Mouse (Mus musculus) forebrain, embryonic 15.5 days (tissue): ENCODE data around the gene Aebp1. TPM values are rescaled to one million over a fixed set of nuclear protein-coding genes. Genes with fewer than 3 reads are reported as not detected.

ENCODE experiments used
- ATAC-seq: fragments of 200-750 bp; cut with Nextera tagmentation; replicated peaks from 2 replicates; pipeline ENCODE4 v1.8.0; 2017; ENCODE audit warnings: mild to moderate bottlenecking, moderate TSS enrichment, moderate library complexity
- H3K27ac ChIP-seq: fragments of 300-500 bp; sonication (generic); replicated peaks from 2 replicates; pipeline ENCODE4 v1.5.1; 2015; ENCODE audit warnings: mild to moderate bottlenecking, inconsistent platforms
- H3K27me3 ChIP-seq: fragments of 300-500 bp; sonication (generic); 2 replicates; pipeline ENCODE4 v1.6.1; 2015; ENCODE audit warnings: inconsistent platforms
- H3K36me3 ChIP-seq: fragments of 300-500 bp; sonication (generic); 2 replicates; pipeline ENCODE4 v1.6.1; 2015; ENCODE audit warnings: mild to moderate bottlenecking, inconsistent platforms
- H3K4me1 ChIP-seq: fragments of 300-500 bp; sonication (generic); 2 replicates; pipeline ENCODE4 v1.6.1; 2015; ENCODE audit warnings: inconsistent platforms
- H3K4me2 ChIP-seq: fragments of 300-500 bp; sonication (generic); replicated peaks from 2 replicates; pipeline ENCODE4 v1.6.1; 2015; ENCODE audit warnings: mild to moderate bottlenecking, inconsistent platforms
- H3K4me3 ChIP-seq: fragments of 300-500 bp; sonication (generic); 2 replicates; pipeline ENCODE4 v1.5.1; 2015; ENCODE audit warnings: mild to moderate bottlenecking, inconsistent platforms
- H3K9ac ChIP-seq: fragments of 300-500 bp; sonication (generic); replicated peaks from 2 replicates; pipeline ENCODE4 v1.6.1; 2015; ENCODE audit warnings: mild to moderate bottlenecking, inconsistent platforms
- H3K9me3 ChIP-seq: fragments of 300-500 bp; sonication (generic); 2 replicates; pipeline ENCODE4 v1.6.1; 2016; ENCODE audit warnings: inconsistent platforms
- WGBS: fragments of 180-500 bp; shearing (Covaris S2); methylation state at CpG from one replicate; pipeline ENCODE4 v1.1.7; 2015; ENCODE audit warnings: mixed read lengths; 5-methylcytosine and 5-hydroxymethylcytosine counted together
- polyA plus RNA-seq: library from polyadenylated mRNA; unstranded; fragments of >200 nt; fragmentation: Nextera tagmentation; extraction: Ambion mirVana; gene quantifications from 2 replicates; pipeline ENCODE4 v1.2.1, GENCODE M21; 2015

The Aebp1 gene
- polyA plus RNA-seq, 1 experiment from 2014 or later, result 10.4 TPM

DNA sequence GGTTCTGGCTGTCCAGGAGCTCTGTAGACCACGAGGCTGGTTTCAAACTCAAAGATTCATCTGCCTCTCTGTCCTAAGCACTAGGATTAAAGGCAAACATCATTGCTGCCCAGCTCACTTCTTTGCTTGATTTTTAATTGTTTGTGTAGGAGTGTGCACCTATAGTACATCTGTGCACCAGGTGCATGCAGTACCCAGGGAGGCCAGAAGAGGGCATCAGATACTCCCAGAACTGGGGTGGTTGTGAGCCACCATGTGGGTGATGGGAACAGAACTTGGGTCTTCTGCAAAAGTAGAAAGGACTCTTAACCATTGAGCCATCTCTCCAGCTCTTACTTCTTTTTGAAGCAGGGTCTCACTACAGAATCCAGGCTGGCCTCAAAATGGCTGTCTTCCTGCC is 3.0 kb upstream of the Aebp1 start:
- Histone ChIP-seq H3K4me1 (peaks cover 12% of the 10 kb centered on the region), H3K27ac (no peak overlapping the region), H3K9ac (no peak overlapping the region), H3K4me3 (no peak overlapping the region), H3K4me2 (no peak overlapping the region), H3K9me3 (no peaks in the 10 kb centered on the region), H3K27me3 (peaks cover 27% of the 10 kb centered on the region), H3K36me3 (no peaks in the 10 kb centered on the region)
- 63% methylated on average over 1 of the region's 1 CpGs for WGBS
- no peak for ATAC-seq

DNA sequence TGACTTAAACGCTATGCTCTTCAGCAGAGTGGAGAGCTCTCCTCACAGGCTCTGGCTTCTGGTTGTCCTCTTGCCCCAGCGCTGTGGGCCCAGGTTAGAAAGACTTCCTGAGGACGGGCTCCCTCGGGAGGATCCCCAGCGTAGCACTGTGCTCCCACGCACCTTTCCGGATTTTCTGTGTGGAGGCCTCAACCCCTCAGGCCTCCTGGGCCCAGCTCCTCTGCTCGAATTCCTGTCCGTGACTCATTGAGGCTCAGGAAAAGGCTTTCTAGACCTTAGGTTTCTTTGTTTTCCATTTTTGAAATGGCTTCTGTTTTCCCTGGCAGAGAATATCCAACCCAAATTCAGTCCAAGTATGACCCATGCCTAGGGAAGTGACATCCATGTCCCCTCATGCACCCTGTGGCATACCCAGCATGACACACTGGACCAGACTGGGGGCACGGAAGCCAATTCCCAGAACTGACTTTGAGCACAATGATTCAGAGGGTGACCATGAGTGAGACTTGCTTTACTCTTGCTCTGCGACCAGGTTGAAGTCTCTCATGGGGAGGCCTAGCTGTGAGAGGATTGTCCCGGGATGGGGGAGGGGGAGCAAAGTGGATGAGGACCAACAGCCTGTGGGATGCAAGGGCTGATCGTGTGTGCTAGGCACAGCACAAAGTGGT is 1.7 kb upstream of the Aebp1 start:
- Histone ChIP-seq H3K36me3 (no peaks in the 10 kb centered on the region), H3K4me1 (peaks cover 12% of the 10 kb centered on the region), H3K4me3 (no peak overlapping the region), H3K9me3 (no peaks in the 10 kb centered on the region), H3K4me2 (no peak overlapping the region), H3K27ac (no peak overlapping the region), H3K27me3 (peaks cover 27% of the 10 kb centered on the region), H3K9ac (no peak overlapping the region)
- ATAC-seq, result no peak
- 86% methylated on average over 13 of the region's 13 CpGs for WGBS

GRCm38 (mm10) chr11:5860639-5861038 is 1.1 kb upstream of the Aebp1 start:
- Histone ChIP-seq H3K27me3 (peaks cover 27% of the 10 kb centered on the region), H3K36me3 (no peaks in the 10 kb centered on the region), H3K4me2 (no peak overlapping the region), H3K9me3 (no peaks in the 10 kb centered on the region), H3K9ac (no peak overlapping the region), H3K4me3 (no peak overlapping the region), H3K27ac (no peak overlapping the region), H3K4me1 (peaks cover 12% of the 10 kb centered on the region)
- no peak for ATAC-seq
- WGBS, result 59% methylated on average over 6 of the region's 6 CpGs

GRCm38 (mm10) chr11:5862394-5863105 is 803 bp downstream of the Aebp1 start:
- Histone ChIP-seq H3K36me3 (no peaks in the 10 kb centered on the region), H3K27ac (no peak overlapping the region), H3K9ac (0 out of 2 replicates have a peak overlapping the region, but pooled peaks have one; percentile 1), H3K4me3 (peak overlapping the region; percentile 31; the same call in 1 of the 2 replicates), H3K4me1 (peaks cover 12% of the 10 kb centered on the region), H3K9me3 (no peaks in the 10 kb centered on the region), H3K27me3 (peaks cover 27% of the 10 kb centered on the region), H3K4me2 (peak overlapping the region; percentile 56)
- WGBS, result 36% methylated on average over 15 of the region's 15 CpGs
- ATAC-seq, result no peak

DNA sequence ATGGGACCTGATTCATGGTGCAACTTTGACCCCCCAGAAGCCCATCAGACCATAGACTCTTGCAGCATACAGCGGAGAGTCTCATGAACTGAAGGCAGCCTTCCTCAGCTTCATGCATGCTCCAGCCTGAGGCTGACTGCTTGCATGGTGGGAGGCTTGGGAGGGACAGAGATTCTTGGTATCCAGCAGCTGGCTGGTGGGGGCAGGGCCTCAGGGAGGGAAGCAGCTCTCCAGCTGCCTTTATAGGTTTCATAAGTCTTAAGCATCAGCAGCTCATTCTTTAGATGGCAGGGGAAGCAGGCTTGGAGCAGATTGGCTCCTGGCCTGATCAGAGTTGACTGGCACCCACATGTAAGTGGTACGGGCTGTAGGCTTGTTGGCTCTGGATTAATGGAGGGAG is 5.4 kb downstream of the Aebp1 start:
- WGBS, result 87% methylated on average over 2 of the region's 2 CpGs
- no peak overlapping the region for H3K27ac ChIP-seq
- no peak overlapping the region for H3K9ac ChIP-seq
- H3K9me3 ChIP-seq, result no peaks in the 10 kb centered on the region
- H3K4me2 ChIP-seq, result no peak overlapping the region
- H3K4me1 ChIP-seq, result no peaks in the 10 kb centered on the region
- H3K36me3 ChIP-seq, result peaks cover 8% of the 10 kb centered on the region
- ATAC-seq, result no peak
- no peak overlapping the region for H3K4me3 ChIP-seq
- peaks cover 9% of the 10 kb centered on the region for H3K27me3 ChIP-seq

GRCm38 (mm10) chr11:5868324-5868723 is 6.6 kb downstream of the Aebp1 start:
- Histone ChIP-seq H3K27me3 (no peaks in the 10 kb centered on the region), H3K4me3 (no peak overlapping the region), H3K4me2 (no peak overlapping the region), H3K4me1 (no peaks in the 10 kb centered on the region), H3K9me3 (no peaks in the 10 kb centered on the region), H3K36me3 (peaks cover 16% of the 10 kb centered on the region), H3K27ac (no peak overlapping the region), H3K9ac (no peak overlapping the region)
- 92% methylated on average over 12 of the region's 12 CpGs for WGBS
- ATAC-seq, result no peak

- 94% methylated on average over 16 of the region's 16 CpGs for WGBS
- Histone ChIP-seq H3K9me3 (no peaks in the 10 kb centered on the region), H3K27ac (no peak overlapping the region), H3K4me2 (no peak overlapping the region), H3K4me3 (no peak overlapping the region), H3K4me1 (no peaks in the 10 kb centered on the region), H3K9ac (no peak overlapping the region), H3K36me3 (peaks cover 19% of the 10 kb centered on the region), H3K27me3 (no peaks in the 10 kb centered on the region)
- no peak for ATAC-seq
Measured at GRCm38 (mm10) chr11:5869331-5869730, 7.6 kb downstream of the Aebp1 start.

- Histone ChIP-seq H3K9me3 (no peaks in the 10 kb centered on the region), H3K4me3 (no peak overlapping the region), H3K4me1 (no peaks in the 10 kb centered on the region), H3K27ac (no peak overlapping the region), H3K27me3 (no peaks in the 10 kb centered on the region), H3K9ac (no peak overlapping the region), H3K36me3 (peaks cover 25% of the 10 kb centered on the region), H3K4me2 (no peak overlapping the region)
- ATAC-seq, result no peak
- WGBS, result 90% methylated on average over 16 of the region's 16 CpGs
Measured at GRCm38 (mm10) chr11:5870069-5870468, 8.3 kb downstream of the Aebp1 start.

- Histone ChIP-seq H3K4me1 (peaks cover 17% of the 10 kb centered on the region), H3K9ac (no peak overlapping the region), H3K9me3 (no peaks in the 10 kb centered on the region), H3K27me3 (no peaks in the 10 kb centered on the region), H3K4me3 (no peak overlapping the region), H3K4me2 (no peak overlapping the region), H3K27ac (no peak overlapping the region), H3K36me3 (peaks cover 26% of the 10 kb centered on the region)
- ATAC-seq, result no peak
- WGBS, result 96% methylated on average over 11 of the region's 11 CpGs
Measured at GRCm38 (mm10) chr11:5872707-5873106, 11.0 kb downstream of the Aebp1 start.

DNA sequence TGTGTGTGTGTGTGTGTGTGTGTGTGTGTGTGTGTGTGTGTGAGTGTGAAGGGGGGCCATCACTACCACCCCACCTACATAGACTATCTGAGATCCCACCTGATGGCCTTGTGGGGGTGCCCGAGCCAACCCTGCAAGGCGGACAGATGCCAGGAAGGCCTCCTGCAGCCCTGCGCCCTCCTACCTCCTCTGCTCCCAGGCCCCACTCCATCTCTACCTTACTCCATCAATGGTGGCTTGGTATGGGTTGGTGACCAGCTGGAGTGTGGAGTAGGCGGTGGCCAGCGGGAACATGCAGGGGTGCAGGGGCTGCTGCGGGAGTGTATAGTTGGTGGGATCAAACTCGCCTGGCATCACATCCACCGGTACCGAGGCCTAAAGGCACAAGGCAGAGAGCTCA is 11.4 kb downstream of the Aebp1 start:
- H3K9ac ChIP-seq, result no peak overlapping the region
- no peaks in the 10 kb centered on the region for H3K9me3 ChIP-seq
- H3K36me3 ChIP-seq, result peaks cover 26% of the 10 kb centered on the region
- H3K4me2 ChIP-seq, result no peak overlapping the region
- H3K27me3 ChIP-seq, result no peaks in the 10 kb centered on the region
- no peak for ATAC-seq
- no peak overlapping the region for H3K27ac ChIP-seq
- 97% methylated on average over 9 of the region's 9 CpGs for WGBS
- no peak overlapping the region for H3K4me3 ChIP-seq
- H3K4me1 ChIP-seq, result peaks cover 17% of the 10 kb centered on the region

GRCm38 (mm10) chr11:5877421-5877820 is 15.7 kb downstream of the Aebp1 start:
- H3K27ac ChIP-seq, result no peak overlapping the region

DNA sequence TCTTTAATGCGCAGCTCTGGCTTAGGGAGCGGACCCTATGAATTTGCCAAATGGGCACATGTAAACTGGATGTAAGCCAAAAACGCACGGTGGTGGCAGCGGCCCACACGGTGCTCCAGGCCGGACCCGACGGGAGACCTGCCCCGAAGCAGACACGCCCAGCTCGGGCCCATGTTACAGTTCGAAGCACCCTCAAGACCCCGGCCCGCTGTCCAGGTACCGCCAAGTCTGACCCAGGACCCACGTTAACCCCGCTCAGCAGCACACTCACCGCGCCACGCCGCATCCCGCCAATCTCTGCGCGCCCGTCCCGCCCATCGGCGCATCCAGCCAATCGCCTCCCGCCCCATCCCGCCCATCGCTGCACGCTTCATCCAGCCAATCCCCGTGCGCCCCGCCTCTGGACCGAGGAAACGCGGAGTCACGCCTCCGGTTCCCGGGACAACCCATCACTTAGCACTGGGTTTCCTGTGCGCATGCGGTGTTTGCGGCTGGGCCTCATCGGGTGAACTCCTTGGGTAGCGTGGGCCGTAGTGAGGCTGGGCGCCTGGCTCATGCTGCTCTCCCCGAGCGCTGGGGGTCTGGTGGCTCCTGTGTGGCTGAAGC is 16.3 kb downstream of the Aebp1 start, which contains the start of gene Pold2:
Pold2 (minus strand) TSS at position 372 of the 606 bp plus-strand sequence.
- Histone ChIP-seq H3K27me3 (no peaks in the 10 kb centered on the region), H3K9ac (peak within 1 kb of the TSS; percentile 60), H3K27ac (peak within 1 kb of the TSS; percentile 85), H3K4me3 (peak within 1 kb of the TSS; percentile 78), H3K9me3 (no peaks in the 10 kb centered on the region), H3K4me1 (peaks cover 25% of the 10 kb centered on the region), H3K36me3 (peaks cover 10% of the 10 kb centered on the region; the same call in 1 of the 2 replicates), H3K4me2 (peak within 1 kb of the TSS; percentile 63)
- peak; percentile 99 for ATAC-seq
- under 1% methylated on average over 52 of the region's 52 CpGs for WGBS

More at GRCm38 (mm10) chr11:5877421-5877820, 15.7 kb downstream of the Aebp1 start:
- Histone ChIP-seq H3K4me2 (peak overlapping the region; percentile 63), H3K9ac (peak overlapping the region; percentile 59), H3K9me3 (no peaks in the 10 kb centered on the region), H3K36me3 (peaks cover 16% of the 10 kb centered on the region), H3K4me1 (peaks cover 25% of the 10 kb centered on the region), H3K27me3 (no peaks in the 10 kb centered on the region), H3K4me3 (peak overlapping the region; percentile 78)
- 4% methylated on average over 5 of the region's 5 CpGs for WGBS
- no peak for ATAC-seq
